ENCODE assay signal across 24 mouse cellular contexts in genomic region chr12:68758263-68759020, GRCm38 (mm10).
DNase-seq lines count a peak whose midpoint lies in the region; ATAC-seq lines count a peak whose summit lies in the region.
"Had no signal": no experiment of that assay in that cellular context is flagged by ENCODE, and none has a peak within 500 bp of the region (broad histone marks: within the 10 kb centered on the region; RNA-seq: fewer than 3 reads in every experiment).

No protein-coding gene starts in this region.

- H3K27me3 ChIP-seq in forebrain, embryonic 15.5 days, result no peaks in the 10 kb centered on the region
- H3K27me3 ChIP-seq in forebrain, embryonic 12.5 days, result no peaks in the 10 kb centered on the region
- H3K27me3 ChIP-seq: heart, embryonic 12.5 days; heart, embryonic 15.5 days; hindbrain, embryonic 13.5 days had no signal

- DNase-seq in layer of hippocampus, adult 9-10 months (ENCODE audit: low spot score), result peak; percentile 2
- DNase-seq in layer of hippocampus, postnatal 10 days (ENCODE audit: low spot score in 2 of 2), result no peak
- peak; percentile 50 for DNase-seq in brain, embryonic 18.5 days (ENCODE audit: low read depth, low spot score)
- DNase-seq in telencephalon, adult 2 months (ENCODE audit: low read depth, low spot score), result peak; percentile 6
- no peak for DNase-seq in ovary, postnatal 10 days (ENCODE audit: low spot score)
- DNase-seq in ovary, adult 18-20 months (ENCODE audit: low spot score), result no peak
- DNase-seq: adrenal gland, adult 2 months; adrenal gland, postnatal 14 days; cerebellum, adult 11-12 months; cerebellum, adult 8-10 months; cerebellum, postnatal 36 days; embryo, embryonic 11 days; gastrocnemius, postnatal 25 days; heart, adult 18-20 months; heart, postnatal 10 days; heart, postnatal 36 days had no signal

- no peaks in the 10 kb centered on the region for H3K9me3 ChIP-seq in forebrain, embryonic 15.5 days
- no peaks in the 10 kb centered on the region for H3K9me3 ChIP-seq in forebrain, embryonic 12.5 days
- H3K9me3 ChIP-seq: heart, embryonic 12.5 days; heart, embryonic 15.5 days; hindbrain, embryonic 10.5 days; hindbrain, embryonic 13.5 days had no signal

- no peaks in the 10 kb centered on the region for H3K36me3 ChIP-seq in forebrain, embryonic 15.5 days
- H3K36me3 ChIP-seq in forebrain, embryonic 12.5 days (replicated peaks), result no peaks in the 10 kb centered on the region
- H3K36me3 ChIP-seq: heart, embryonic 12.5 days; heart, embryonic 15.5 days; hindbrain, embryonic 10.5 days; hindbrain, embryonic 13.5 days had no signal

- H3K4me1 ChIP-seq in forebrain, embryonic 15.5 days, result no peaks in the 10 kb centered on the region
- no peaks in the 10 kb centered on the region for H3K4me1 ChIP-seq in forebrain, embryonic 12.5 days
- H3K4me1 ChIP-seq: heart, embryonic 12.5 days; heart, embryonic 15.5 days; hindbrain, embryonic 10.5 days; hindbrain, embryonic 13.5 days had no signal

- no peak overlapping the region for H3K4me3 ChIP-seq in forebrain, embryonic 15.5 days
- H3K4me3 ChIP-seq in forebrain, embryonic 12.5 days (replicated peaks), result no peak overlapping the region
- H3K4me3 ChIP-seq: heart, embryonic 12.5 days; heart, embryonic 15.5 days; hindbrain, embryonic 10.5 days; hindbrain, embryonic 13.5 days had no signal

- no peak overlapping the region for H3K4me2 ChIP-seq in forebrain, embryonic 15.5 days (replicated peaks)
- H3K4me2 ChIP-seq in forebrain, embryonic 12.5 days, result no peak overlapping the region
- H3K4me2 ChIP-seq: heart, embryonic 12.5 days; heart, embryonic 15.5 days; hindbrain, embryonic 13.5 days had no signal

- ATAC-seq in forebrain, embryonic 15.5 days (replicated peaks), result peak; percentile 83
- no peak for ATAC-seq in forebrain, embryonic 12.5 days (ENCODE audit: low FRiP score)
- ATAC-seq: CD4-positive, CD25-positive, alpha-beta regulatory T cell, adult 4 months; intestine, postnatal 0 days had no signal

- 61% methylated on average over 7 of the region's 7 CpGs for WGBS in forebrain, embryonic 15.5 days
- 88% methylated on average over 7 of the region's 7 CpGs for WGBS in forebrain, embryonic 12.5 days

- H3K27ac ChIP-seq in forebrain, embryonic 15.5 days (replicated peaks), result no peak overlapping the region
- no peak overlapping the region for H3K27ac ChIP-seq in forebrain, embryonic 12.5 days
- H3K27ac ChIP-seq: heart, embryonic 15.5 days; hindbrain, embryonic 10.5 days; hindbrain, embryonic 13.5 days had no signal

- no peak overlapping the region for H3K9ac ChIP-seq in forebrain, embryonic 15.5 days (replicated peaks)
- H3K9ac ChIP-seq in forebrain, embryonic 12.5 days, result no peak overlapping the region
- H3K9ac ChIP-seq: heart, embryonic 12.5 days; heart, embryonic 15.5 days; hindbrain, embryonic 13.5 days had no signal

Comparison
In these comparisons a context has a peak if more than half of its experiments do, and no peak if none do; other contexts are left out.
1. DNase-seq: peak in layer of hippocampus, adult 9-10 months (single experiment), brain, embryonic 18.5 days (single experiment) and telencephalon, adult 2 months (single experiment); none in layer of hippocampus, postnatal 10 days (0 of 2), ovary, postnatal 10 days (single experiment) and ovary, adult 18-20 months (single experiment).